Mouse (Mus musculus) neural tube, embryonic 13.5 days (tissue): Measurements from ENCODE around the gene Nasp. TPM values are rescaled to one million over a fixed set of nuclear protein-coding genes. Genes with fewer than 3 reads are reported as not detected.
"Not testable (repeated sequence)": the region's sequence is repeated elsewhere in the genome, so short reads cannot be mapped to it uniquely, and the experiment has no call there.

Source experiments
- ATAC-seq: fragments of 200-750 bp; cut with Nextera tagmentation; 2 replicates; pipeline ENCODE4 v1.8.0; 2017; ENCODE audit warnings: low read depth, mild to moderate bottlenecking, moderate TSS enrichment, moderate library complexity
- H3K27ac ChIP-seq: fragments of 300-500 bp; sonication (generic); replicated peaks from 2 replicates; pipeline ENCODE4 v1.5.1; 2015; ENCODE audit warnings: moderate library complexity, mild to moderate bottlenecking, inconsistent platforms
- H3K27me3 ChIP-seq: fragments of 300-500 bp; sonication (generic); 2 replicates; pipeline ENCODE4 v1.6.1; 2015; ENCODE audit warnings: mild to moderate bottlenecking, inconsistent platforms
- H3K36me3 ChIP-seq: fragments of 300-500 bp; sonication (generic); 2 replicates; pipeline ENCODE4 v1.6.1; 2015; ENCODE audit warnings: mild to moderate bottlenecking, inconsistent platforms
- H3K4me1 ChIP-seq: fragments of 300-500 bp; sonication (generic); replicated peaks from 2 replicates; pipeline ENCODE4 v1.6.1; 2015; ENCODE audit warnings: inconsistent platforms
- H3K4me2 ChIP-seq: fragments of 300-500 bp; sonication (generic); 2 replicates; pipeline ENCODE4 v1.6.1; 2015; ENCODE audit warnings: inconsistent platforms, mild to moderate bottlenecking, moderate library complexity
- H3K4me3 ChIP-seq: fragments of 300-500 bp; sonication (generic); 2 replicates; pipeline ENCODE4 v1.5.1; 2015; ENCODE audit warnings: mild to moderate bottlenecking, inconsistent platforms
- H3K9ac ChIP-seq: fragments of 300-500 bp; sonication (generic); 2 replicates; pipeline ENCODE4 v1.6.1; 2015; ENCODE audit warnings: moderate library complexity, mild to moderate bottlenecking, inconsistent platforms
- H3K9me3 ChIP-seq: fragments of 300-500 bp; sonication (generic); 2 replicates; pipeline ENCODE4 v1.6.1; 2016; ENCODE audit warnings: inconsistent platforms
- WGBS: fragments of 180-500 bp; shearing (Covaris S2); methylation state at CpG from one replicate; pipeline ENCODE4 v1.1.7; 2015; 5-methylcytosine and 5-hydroxymethylcytosine counted together
- polyA plus RNA-seq: library from polyadenylated mRNA; unstranded; fragments of >200 nt; fragmentation: Nextera tagmentation; extraction: Ambion mirVana; gene quantifications from 2 replicates; pipeline ENCODE4 v1.2.1, GENCODE M21; 2015

Nasp gene
- polyA plus RNA-seq = 89.8 and 96.9 TPM in 2 replicates

DNA sequence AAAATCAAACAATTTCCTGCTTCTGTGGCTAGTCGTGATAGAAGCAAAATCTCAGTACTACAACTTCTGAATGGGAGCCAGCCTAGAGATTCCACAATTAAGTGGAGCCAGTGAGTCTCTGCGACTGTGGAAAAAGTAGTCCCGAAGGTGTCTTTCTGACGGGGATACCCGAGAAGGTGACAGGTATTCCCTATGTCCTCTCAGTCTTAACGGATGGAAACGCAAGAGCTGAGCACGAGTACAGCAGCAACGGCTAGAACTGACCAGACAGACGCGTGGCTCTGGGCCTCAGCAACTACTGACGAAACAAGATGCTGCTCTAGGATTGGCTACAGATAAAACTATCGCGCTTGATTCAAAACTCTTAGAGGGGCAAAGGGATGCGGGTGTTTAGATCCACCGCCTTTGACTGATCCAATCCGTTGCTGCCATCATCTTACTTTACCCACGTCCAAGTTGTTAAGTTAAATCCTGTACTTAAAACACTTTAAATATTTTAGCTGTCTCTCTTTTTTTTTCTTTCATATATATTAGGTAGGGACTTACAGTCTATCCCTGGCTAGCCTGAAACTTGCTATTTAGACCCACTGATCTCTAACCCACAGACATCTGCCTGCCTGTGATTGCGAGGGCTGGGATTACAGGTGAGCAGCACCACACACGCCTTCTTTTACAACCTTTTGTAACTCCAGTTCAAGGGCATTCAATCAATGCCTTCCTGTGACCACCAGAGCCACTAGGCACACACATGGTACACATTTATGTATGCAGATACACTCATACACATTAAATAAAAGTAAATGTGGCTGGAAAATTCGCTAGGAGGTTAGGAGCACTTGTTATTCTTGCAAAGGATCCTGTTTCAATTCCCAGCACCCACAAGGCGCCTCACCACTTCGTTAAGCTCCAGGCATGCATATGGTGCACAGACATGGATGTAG is at the start of gene Nasp:
Nasp (minus strand) TSS at position 220 of the 941 bp plus-strand sequence.
- 8% methylated on average over 23 of the region's 23 CpGs for WGBS
- Histone ChIP-seq H3K27me3 (no peaks in the 10 kb centered on the region), H3K4me1 (peaks cover 26% of the 10 kb centered on the region), H3K9me3 (no peaks in the 10 kb centered on the region), H3K27ac (peak within 1 kb of the TSS; percentile 96), H3K4me2 (peak within 1 kb of the TSS; percentile 78), H3K36me3 (peaks cover 10% of the 10 kb centered on the region), H3K4me3 (peak within 1 kb of the TSS; percentile 94), H3K9ac (peak within 1 kb of the TSS; percentile 89)
- peak; percentile 89 for ATAC-seq

DNA sequence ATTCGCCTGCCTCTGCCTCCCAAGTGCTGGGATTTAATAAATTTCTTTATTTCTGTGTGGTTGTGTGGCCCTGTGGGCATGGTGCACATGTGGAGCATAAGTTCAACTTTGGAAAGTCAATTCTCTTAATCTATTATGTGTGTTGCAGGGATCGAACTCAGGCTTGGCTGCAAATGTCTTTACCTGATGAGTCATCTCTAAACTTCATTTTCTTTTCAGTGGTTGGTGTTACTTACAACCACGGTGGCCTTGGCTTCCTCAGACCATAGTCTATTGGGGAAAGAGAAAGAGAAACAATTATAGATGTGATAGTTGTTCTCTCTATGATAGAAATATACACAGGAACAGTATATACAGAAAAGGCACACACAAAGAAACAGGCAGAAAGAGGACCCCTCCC is 48.3 kb upstream of the Nasp start:
- Histone ChIP-seq H3K4me1 (no peaks in the 10 kb centered on the region), H3K4me2 (no peak overlapping the region), H3K27ac (no peak overlapping the region), H3K4me3 (no peak overlapping the region), H3K9ac (no peak overlapping the region), H3K9me3 (no peaks in the 10 kb centered on the region), H3K36me3 (no peaks in the 10 kb centered on the region), H3K27me3 (no peaks in the 10 kb centered on the region)
- WGBS = 82% methylated on average over 3 of the region's 3 CpGs
- no peak for ATAC-seq

- not testable (repeated sequence) for H3K9me3 ChIP-seq, H3K4me1 ChIP-seq, H3K27me3 ChIP-seq, H3K4me3 ChIP-seq, H3K27ac ChIP-seq, H3K4me2 ChIP-seq, ATAC-seq, H3K9ac ChIP-seq, H3K36me3 ChIP-seq
- 88% methylated on average over 6 of the region's 6 CpGs for WGBS
Observed at GRCm38 (mm10) chr4:116674761-116675160, 47.0 kb upstream of the Nasp start.

DNA sequence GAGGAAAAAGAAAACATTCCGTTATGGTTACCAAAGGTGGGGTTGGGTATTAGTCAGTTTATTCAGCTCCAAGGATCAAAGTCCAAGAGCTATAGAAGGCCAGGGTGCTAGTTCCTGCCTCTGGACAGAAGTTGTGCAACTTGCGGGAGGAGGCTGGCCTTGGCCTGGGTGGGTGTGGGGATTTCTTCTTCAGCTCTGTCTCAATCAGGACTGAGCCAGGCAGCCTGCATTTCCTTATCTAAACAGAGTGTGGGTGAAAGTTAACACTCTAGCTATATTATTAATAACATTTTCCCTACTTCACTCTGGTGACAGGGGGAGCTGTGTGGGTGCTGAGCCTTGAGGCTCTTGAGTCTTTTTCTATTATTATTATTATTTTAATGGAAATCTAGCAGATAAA is 45.0 kb upstream of the Nasp start:
- Histone ChIP-seq H3K27me3 (no peaks in the 10 kb centered on the region), H3K9me3 (no peaks in the 10 kb centered on the region), H3K27ac (no peak overlapping the region), H3K36me3 (no peaks in the 10 kb centered on the region), H3K4me2 (no peak overlapping the region), H3K9ac (no peak overlapping the region), H3K4me1 (no peaks in the 10 kb centered on the region), H3K4me3 (no peak overlapping the region)
- no peak for ATAC-seq
- WGBS = 83% methylated on average over 2 of the region's 2 CpGs

DNA sequence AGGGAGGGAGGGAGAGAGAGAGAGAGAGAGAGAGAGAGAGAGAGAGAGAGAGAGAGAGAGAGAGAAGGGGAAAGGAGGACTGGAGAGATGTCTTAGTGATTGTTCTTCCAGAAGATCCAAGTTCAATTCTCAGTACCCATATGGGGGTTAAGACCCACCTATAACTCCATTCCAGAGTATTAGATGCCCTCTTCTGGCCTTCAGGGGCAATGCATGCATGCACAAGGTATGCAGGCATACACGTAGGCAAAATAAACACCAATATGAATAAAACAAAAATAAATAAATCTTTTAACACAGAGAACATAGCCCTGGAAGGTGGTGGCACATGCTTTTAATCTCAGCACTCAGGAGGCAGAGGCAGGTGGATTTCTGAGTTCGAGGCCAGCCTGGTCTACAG is 41.5 kb upstream of the Nasp start:
- Histone ChIP-seq H3K27ac (no peak overlapping the region), H3K9me3 (no peaks in the 10 kb centered on the region), H3K4me1 (no peaks in the 10 kb centered on the region), H3K4me2 (no peak overlapping the region), H3K9ac (no peak overlapping the region), H3K36me3 (no peaks in the 10 kb centered on the region), H3K27me3 (no peaks in the 10 kb centered on the region), H3K4me3 (no peak overlapping the region)
- no peak for ATAC-seq
- WGBS = 60% methylated on average over 2 of the region's 2 CpGs

DNA sequence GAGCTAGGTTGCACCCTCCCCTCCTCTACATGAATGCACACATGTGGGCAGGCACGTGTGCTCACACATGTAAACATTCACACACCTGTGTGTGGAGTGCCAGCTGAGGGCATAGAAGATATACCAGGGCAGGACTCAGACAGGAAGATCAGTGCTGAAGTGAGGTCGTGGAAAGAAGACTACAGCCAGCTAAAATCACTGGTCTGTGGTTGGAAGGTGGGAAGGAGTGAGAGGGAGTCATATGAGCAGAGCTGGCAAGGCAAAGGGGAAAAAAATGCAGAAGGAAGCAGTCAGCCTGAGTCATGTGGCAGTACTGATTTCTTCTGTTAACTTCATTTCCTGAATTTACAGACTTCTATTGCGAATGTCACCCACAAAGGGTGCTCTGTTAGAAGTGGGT is 40.4 kb upstream of the Nasp start:
- H3K36me3 ChIP-seq = no peaks in the 10 kb centered on the region
- no peaks in the 10 kb centered on the region for H3K4me1 ChIP-seq
- no peak overlapping the region for H3K9ac ChIP-seq
- no peak overlapping the region for H3K4me2 ChIP-seq
- H3K9me3 ChIP-seq = no peaks in the 10 kb centered on the region
- no peak for ATAC-seq
- H3K4me3 ChIP-seq = no peak overlapping the region
- no peak overlapping the region for H3K27ac ChIP-seq
- H3K27me3 ChIP-seq = no peaks in the 10 kb centered on the region
- WGBS = 64% methylated on average over 3 of the region's 3 CpGs

DNA sequence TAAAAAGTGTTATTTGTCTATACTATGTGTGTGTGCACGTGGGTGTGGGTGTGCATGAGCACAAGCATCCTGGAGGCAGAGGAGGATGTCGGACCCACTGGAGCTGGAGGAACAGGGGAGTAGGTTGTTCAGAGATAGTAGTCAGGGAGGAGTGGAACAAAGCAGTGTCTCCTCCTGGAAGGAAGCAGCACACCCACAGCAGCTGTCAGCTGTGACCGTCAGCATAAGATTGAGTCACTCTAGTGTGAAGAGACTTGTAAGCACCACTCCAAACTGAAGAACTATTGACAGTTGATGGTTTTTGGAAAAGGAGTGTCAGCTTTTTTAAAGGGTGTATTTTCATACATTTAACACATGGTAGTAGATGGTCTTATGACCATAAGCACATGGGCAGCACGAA is 38.9 kb upstream of the Nasp start:
- Histone ChIP-seq H3K36me3 (no peaks in the 10 kb centered on the region), H3K27me3 (no peaks in the 10 kb centered on the region), H3K9ac (no peak overlapping the region), H3K9me3 (no peaks in the 10 kb centered on the region), H3K4me2 (no peak overlapping the region), H3K27ac (no peak overlapping the region), H3K4me1 (no peaks in the 10 kb centered on the region), H3K4me3 (no peak overlapping the region)
- ATAC-seq = no peak
- WGBS = 71% methylated on average over 4 of the region's 4 CpGs

DNA sequence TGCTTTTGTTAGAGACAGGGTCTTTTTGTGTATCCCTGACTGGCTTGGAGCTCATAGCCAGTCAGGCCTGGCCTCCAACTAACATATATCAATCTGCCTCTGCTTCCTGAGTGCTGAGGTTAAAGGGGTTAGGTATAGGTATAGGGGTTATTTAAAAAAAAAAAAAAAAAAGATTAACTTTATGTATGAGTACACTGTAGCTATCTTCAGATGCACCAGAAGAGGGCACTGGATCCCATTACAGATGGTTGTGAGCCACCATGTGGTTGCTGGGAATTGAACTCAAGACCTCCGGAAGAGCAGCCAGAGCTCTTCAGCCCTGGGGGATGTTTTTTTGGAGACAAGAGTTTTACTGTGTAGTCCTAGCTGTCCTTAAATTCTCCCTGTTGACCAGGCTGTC is 34.3 kb upstream of the Nasp start:
- H3K9ac ChIP-seq = no peak overlapping the region
- no peak overlapping the region for H3K27ac ChIP-seq
- no peak for ATAC-seq
- 80% methylated on average over 1 of the region's 1 CpGs for WGBS
- H3K36me3 ChIP-seq = no peaks in the 10 kb centered on the region
- H3K4me1 ChIP-seq = no peaks in the 10 kb centered on the region
- no peak overlapping the region for H3K4me2 ChIP-seq
- H3K27me3 ChIP-seq = no peaks in the 10 kb centered on the region
- no peak overlapping the region for H3K4me3 ChIP-seq
- H3K9me3 ChIP-seq = no peaks in the 10 kb centered on the region

GRCm38 (mm10) chr4:116660829-116661228 is 33.1 kb upstream of the Nasp start:
- Histone ChIP-seq H3K4me2 (no peak overlapping the region), H3K4me3 (no peak overlapping the region), H3K27me3 (no peaks in the 10 kb centered on the region), H3K36me3 (no peaks in the 10 kb centered on the region), H3K27ac (no peak overlapping the region), H3K9ac (no peak overlapping the region), H3K4me1 (no peaks in the 10 kb centered on the region), H3K9me3 (no peaks in the 10 kb centered on the region)
- ATAC-seq = no peak
- 69% methylated on average over 6 of the region's 6 CpGs for WGBS

- H3K36me3 ChIP-seq, ATAC-seq, H3K27me3 ChIP-seq, H3K9ac ChIP-seq, H3K4me3 ChIP-seq, H3K9me3 ChIP-seq, H3K4me2 ChIP-seq, H3K27ac ChIP-seq, H3K4me1 ChIP-seq: not testable (repeated sequence)
- WGBS = 85% methylated on average over 6 of the region's 6 CpGs
Observed at GRCm38 (mm10) chr4:116659916-116660315, 32.2 kb upstream of the Nasp start.

- Histone ChIP-seq H3K4me1 (no peaks in the 10 kb centered on the region), H3K9ac (no peak overlapping the region), H3K9me3 (no peaks in the 10 kb centered on the region), H3K27me3 (no peaks in the 10 kb centered on the region), H3K27ac (no peak overlapping the region), H3K4me2 (no peak overlapping the region), H3K36me3 (no peaks in the 10 kb centered on the region), H3K4me3 (no peak overlapping the region)
- 74% methylated on average over 2 of the region's 2 CpGs for WGBS
- ATAC-seq = no peak
Observed at GRCm38 (mm10) chr4:116659474-116659873, 31.7 kb upstream of the Nasp start.

GRCm38 (mm10) chr4:116657971-116658370 is 30.2 kb upstream of the Nasp start:
- no peaks in the 10 kb centered on the region for H3K27me3 ChIP-seq
- H3K4me3 ChIP-seq = no peak overlapping the region
- H3K36me3 ChIP-seq = no peaks in the 10 kb centered on the region
- no peak for ATAC-seq
- no peak overlapping the region for H3K9ac ChIP-seq
- H3K4me1 ChIP-seq = no peaks in the 10 kb centered on the region
- WGBS = 55% methylated on average over 3 of the region's 3 CpGs
- H3K27ac ChIP-seq = no peak overlapping the region
- no peaks in the 10 kb centered on the region for H3K9me3 ChIP-seq
- no peak overlapping the region for H3K4me2 ChIP-seq

DNA sequence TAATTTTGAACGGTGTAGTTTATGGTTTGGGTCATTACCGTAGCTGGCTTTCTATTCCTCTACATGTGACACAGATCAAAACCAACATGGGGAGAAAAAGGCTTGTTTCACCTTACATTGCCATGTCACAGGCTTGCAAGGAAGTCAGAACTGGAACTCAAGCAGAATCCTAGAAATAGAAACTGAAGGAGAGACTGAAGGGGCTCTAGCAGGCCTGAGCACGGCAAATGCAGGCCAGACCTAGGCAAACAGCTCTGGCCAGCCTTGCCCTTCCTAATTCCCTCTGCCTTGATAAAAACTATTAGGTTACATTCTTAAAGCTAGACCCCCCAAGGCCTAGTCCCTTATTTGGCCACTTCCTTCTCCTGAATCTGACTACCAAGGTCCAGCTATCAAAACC is 27.9 kb upstream of the Nasp start:
- Histone ChIP-seq H3K4me3 (no peak overlapping the region), H3K27me3 (no peaks in the 10 kb centered on the region), H3K9ac (no peak overlapping the region), H3K27ac (no peak overlapping the region), H3K36me3 (no peaks in the 10 kb centered on the region), H3K9me3 (no peaks in the 10 kb centered on the region), H3K4me1 (peaks cover 6% of the 10 kb centered on the region), H3K4me2 (no peak overlapping the region)
- WGBS = 82% methylated on average over 3 of the region's 3 CpGs
- no peak for ATAC-seq
